Mouse (Mus musculus) limb, embryonic 12.5 days (tissue): Measurements from ENCODE around the gene Jade1. TPM values are rescaled to one million over a fixed set of nuclear protein-coding genes. Genes with fewer than 3 reads are reported as not detected.

ENCODE experiments used
- ATAC-seq: fragments of 200-750 bp; cut with Nextera tagmentation; 2 replicates; pipeline ENCODE4 v1.8.0; 2017; ENCODE audit warnings: low read depth, moderate TSS enrichment; ENCODE audit not compliant: insufficient number of reproducible peaks, insufficient read depth, low FRiP score, low TSS enrichment
- H3K27ac ChIP-seq: fragments of 300-500 bp; sonication (generic); 2 replicates; pipeline ENCODE4 v1.5.1; 2016; ENCODE audit warnings: mild to moderate bottlenecking, moderate library complexity
- H3K27me3 ChIP-seq: fragments of 300-500 bp; sonication (generic); 2 replicates; pipeline ENCODE4 v1.6.1; 2016; ENCODE audit warnings: mild to moderate bottlenecking, moderate library complexity
- H3K36me3 ChIP-seq: fragments of 300-500 bp; sonication (generic); 2 replicates; pipeline ENCODE4 v1.6.1; 2016; ENCODE audit warnings: mild to moderate bottlenecking, moderate library complexity
- H3K4me1 ChIP-seq: fragments of 300-500 bp; sonication (generic); replicated peaks from 2 replicates; pipeline ENCODE4 v1.6.1; 2016
- H3K4me2 ChIP-seq: fragments of 300-500 bp; sonication (generic); 2 replicates; pipeline ENCODE4 v1.6.1; 2016; ENCODE audit warnings: mild to moderate bottlenecking, moderate library complexity
- H3K4me3 ChIP-seq: fragments of 300-500 bp; sonication (generic); replicated peaks from 2 replicates; pipeline ENCODE4 v1.5.1; 2016; ENCODE audit warnings: mild to moderate bottlenecking
- H3K9ac ChIP-seq: fragments of 300-500 bp; sonication (generic); replicated peaks from 2 replicates; pipeline ENCODE4 v1.6.1; 2016; ENCODE audit warnings: mild to moderate bottlenecking, moderate library complexity
- H3K9me3 ChIP-seq: fragments of 300-500 bp; sonication (generic); 2 replicates; pipeline ENCODE4 v1.6.1; 2016; ENCODE audit warnings: mild to moderate bottlenecking, moderate library complexity
- WGBS: fragments of 180-500 bp; shearing (Covaris S2); methylation state at CpG from one replicate; pipeline ENCODE4 v1.1.7; 2016; 5-methylcytosine and 5-hydroxymethylcytosine counted together
- polyA plus RNA-seq: library from polyadenylated mRNA; unstranded; fragments of >200 nt; fragmentation: Nextera tagmentation; extraction: Ambion mirVana; gene quantifications from 2 replicates; pipeline ENCODE4 v1.2.1, GENCODE M21; 2016

Jade1 gene
- polyA plus RNA-seq, 1 experiment from 2014 or later = 15.3 TPM

- WGBS = 90% methylated on average over 4 of the region's 4 CpGs
- no peak overlapping the region for H3K27ac ChIP-seq
- H3K9ac ChIP-seq = no peak overlapping the region
- H3K27me3 ChIP-seq = no peaks in the 10 kb centered on the region
- no peak overlapping the region for H3K4me3 ChIP-seq
- H3K4me1 ChIP-seq = peaks cover 27% of the 10 kb centered on the region
- H3K4me2 ChIP-seq = no peak overlapping the region
- H3K36me3 ChIP-seq = peaks cover 36% of the 10 kb centered on the region
- no peak for ATAC-seq
- H3K9me3 ChIP-seq = no peaks in the 10 kb centered on the region
Observed at GRCm38 (mm10) chr3:41589988-41590387, 34.5 kb downstream of the Jade1 start.

GRCm38 (mm10) chr3:41590695-41591559 is 35.4 kb downstream of the Jade1 start:
- no peaks in the 10 kb centered on the region for H3K27me3 ChIP-seq
- H3K4me3 ChIP-seq = no peak overlapping the region
- H3K9me3 ChIP-seq = no peaks in the 10 kb centered on the region
- no peak overlapping the region for H3K27ac ChIP-seq
- ATAC-seq = no peak
- peaks cover 27% of the 10 kb centered on the region for H3K4me1 ChIP-seq
- H3K9ac ChIP-seq = no peak overlapping the region
- WGBS = 89% methylated on average over 20 of the region's 20 CpGs
- H3K4me2 ChIP-seq = no peak overlapping the region
- peaks cover 45% of the 10 kb centered on the region for H3K36me3 ChIP-seq

DNA sequence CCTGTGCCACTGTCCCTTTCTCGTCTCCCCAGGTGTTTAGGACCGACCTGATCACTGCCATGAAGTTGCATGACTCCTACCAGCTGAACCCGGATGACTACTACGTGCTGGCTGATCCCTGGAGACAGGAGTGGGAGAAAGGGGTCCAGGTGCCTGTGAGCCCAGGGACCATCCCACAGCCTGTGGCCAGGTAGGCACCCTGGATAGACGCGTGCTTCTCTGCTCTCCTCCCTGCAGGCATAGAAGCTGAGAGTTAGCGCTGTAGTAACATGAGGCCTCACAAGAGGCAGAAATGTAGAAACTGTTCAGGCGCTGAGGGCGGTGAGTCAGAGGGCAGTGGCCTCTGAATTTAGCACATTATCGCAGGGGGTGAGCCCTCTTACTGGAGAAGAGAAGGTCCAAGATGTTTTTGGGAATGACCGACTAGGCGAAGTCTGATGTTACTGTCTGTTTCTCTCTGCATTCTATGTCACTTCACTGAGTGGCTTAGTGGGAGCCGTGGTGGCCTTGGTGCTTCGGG is 36.2 kb downstream of the Jade1 start:
- H3K27ac ChIP-seq = no peak overlapping the region
- H3K4me2 ChIP-seq = no peak overlapping the region
- H3K4me3 ChIP-seq = no peak overlapping the region
- WGBS = 93% methylated on average over 14 of the region's 14 CpGs
- H3K9me3 ChIP-seq = no peaks in the 10 kb centered on the region
- no peaks in the 10 kb centered on the region for H3K27me3 ChIP-seq
- peaks cover 27% of the 10 kb centered on the region for H3K4me1 ChIP-seq
- ATAC-seq = no peak
- H3K36me3 ChIP-seq = peaks cover 52% of the 10 kb centered on the region
- no peak overlapping the region for H3K9ac ChIP-seq

- peaks cover 63% of the 10 kb centered on the region for H3K36me3 ChIP-seq
- no peak overlapping the region for H3K27ac ChIP-seq
- no peak overlapping the region for H3K4me3 ChIP-seq
- H3K4me2 ChIP-seq = no peak overlapping the region
- peaks cover 21% of the 10 kb centered on the region for H3K4me1 ChIP-seq
- no peak for ATAC-seq
- 83% methylated on average over 7 of the region's 7 CpGs for WGBS
- no peak overlapping the region for H3K9ac ChIP-seq
- no peaks in the 10 kb centered on the region for H3K9me3 ChIP-seq
- H3K27me3 ChIP-seq = no peaks in the 10 kb centered on the region
Observed at GRCm38 (mm10) chr3:41592805-41593204, 37.3 kb downstream of the Jade1 start.

DNA sequence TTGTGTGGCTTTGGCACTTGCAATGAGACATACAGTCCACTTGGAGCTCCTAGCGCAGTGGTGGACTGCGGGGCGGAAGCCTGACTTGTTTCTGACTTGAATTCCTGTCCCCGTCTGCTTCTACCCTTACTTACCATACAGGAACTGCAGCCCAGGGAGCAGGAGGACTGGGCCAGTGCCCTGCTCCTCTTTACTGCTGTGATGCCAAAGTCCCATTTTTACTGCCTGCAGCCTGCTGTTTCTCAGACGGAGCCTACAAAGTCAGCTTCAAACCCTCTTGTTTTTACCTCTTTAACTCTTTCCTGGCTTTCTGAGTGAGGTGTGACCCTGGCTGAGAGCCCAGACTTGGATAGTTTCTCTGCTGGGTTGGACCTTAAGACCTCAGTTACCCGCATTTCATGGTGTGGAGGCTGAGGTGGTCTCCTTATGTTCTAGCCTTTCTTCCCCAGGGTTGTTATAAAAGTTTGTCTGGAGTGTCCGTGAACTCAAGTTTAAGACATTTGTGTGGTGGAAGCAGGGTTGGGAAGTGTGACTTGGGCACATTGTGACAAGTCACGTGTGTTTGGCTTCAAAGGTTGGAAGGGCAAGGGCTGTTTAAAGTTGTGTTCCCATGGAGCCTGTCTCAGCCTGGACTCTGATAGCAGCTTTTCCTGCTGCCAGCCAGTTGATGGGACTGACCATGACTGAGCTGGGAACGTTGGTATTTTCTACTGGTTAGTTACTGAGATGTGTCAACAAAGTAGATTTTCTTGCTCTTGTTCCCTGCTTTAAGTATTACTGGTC is 38.8 kb downstream of the Jade1 start:
- 71% methylated on average over 9 of the region's 9 CpGs for WGBS
- Histone ChIP-seq H3K9me3 (no peaks in the 10 kb centered on the region), H3K27ac (no peak overlapping the region), H3K4me3 (no peak overlapping the region), H3K36me3 (peaks cover 74% of the 10 kb centered on the region), H3K27me3 (no peaks in the 10 kb centered on the region), H3K9ac (no peak overlapping the region), H3K4me2 (no peak overlapping the region), H3K4me1 (peaks cover 12% of the 10 kb centered on the region)
- ATAC-seq = no peak

GRCm38 (mm10) chr3:41595010-41595409 is 39.5 kb downstream of the Jade1 start:
- Histone ChIP-seq H3K9me3 (no peaks in the 10 kb centered on the region), H3K4me1 (0 out of 2 replicates have a peak, but pooled peaks cover 6% of the 10 kb centered on the region), H3K4me3 (no peak overlapping the region), H3K4me2 (no peak overlapping the region), H3K36me3 (peaks cover 77% of the 10 kb centered on the region), H3K27ac (no peak overlapping the region), H3K9ac (no peak overlapping the region), H3K27me3 (no peaks in the 10 kb centered on the region)
- no peak for ATAC-seq
- 85% methylated on average over 4 of the region's 4 CpGs for WGBS

- Histone ChIP-seq H3K4me2 (no peak overlapping the region), H3K4me1 (0 out of 2 replicates have a peak, but pooled peaks cover 6% of the 10 kb centered on the region), H3K27me3 (no peaks in the 10 kb centered on the region), H3K4me3 (no peak overlapping the region), H3K9me3 (no peaks in the 10 kb centered on the region), H3K36me3 (peaks cover 72% of the 10 kb centered on the region), H3K27ac (no peak overlapping the region), H3K9ac (no peak overlapping the region)
- no peak for ATAC-seq
- 95% methylated on average over 8 of the region's 8 CpGs for WGBS
Observed at GRCm38 (mm10) chr3:41597036-41597435, 41.5 kb downstream of the Jade1 start.

DNA sequence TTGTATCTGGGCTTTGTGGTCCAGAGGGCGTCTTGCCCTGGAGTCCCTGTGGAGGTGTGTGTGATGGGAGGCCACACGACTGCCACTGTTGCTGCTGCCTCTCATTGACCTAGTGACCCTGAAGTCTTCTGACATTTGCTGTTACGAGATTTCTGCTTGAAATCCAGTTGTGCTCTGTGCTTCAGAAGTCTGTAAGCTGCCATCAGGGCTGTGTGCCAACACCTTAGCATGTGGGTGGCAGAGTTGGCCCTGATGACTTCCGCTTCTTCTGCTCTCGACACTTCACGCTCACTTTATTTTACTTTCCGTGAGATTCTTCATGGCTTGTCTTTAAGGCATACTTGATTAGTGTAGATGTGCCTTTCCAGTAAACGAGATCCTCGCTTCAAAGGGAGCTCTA is 42.9 kb downstream of the Jade1 start:
- Histone ChIP-seq H3K4me2 (no peak overlapping the region), H3K4me3 (no peak overlapping the region), H3K4me1 (peaks cover 17% of the 10 kb centered on the region; the same call in 1 of the 2 replicates), H3K27me3 (no peaks in the 10 kb centered on the region), H3K9me3 (no peaks in the 10 kb centered on the region), H3K9ac (no peak overlapping the region), H3K36me3 (peaks cover 71% of the 10 kb centered on the region), H3K27ac (no peak overlapping the region)
- 67% methylated on average over 9 of the region's 9 CpGs for WGBS
- ATAC-seq = no peak

- 92% methylated on average over 10 of the region's 10 CpGs for WGBS
- H3K9me3 ChIP-seq = no peaks in the 10 kb centered on the region
- H3K27me3 ChIP-seq = no peaks in the 10 kb centered on the region
- no peak overlapping the region for H3K4me3 ChIP-seq
- ATAC-seq = no peak
- no peak overlapping the region for H3K27ac ChIP-seq
- peaks cover 64% of the 10 kb centered on the region for H3K36me3 ChIP-seq
- H3K4me1 ChIP-seq = peaks cover 20% of the 10 kb centered on the region
- no peak overlapping the region for H3K4me2 ChIP-seq
- no peak overlapping the region for H3K9ac ChIP-seq
Observed at GRCm38 (mm10) chr3:41599226-41599625, 43.7 kb downstream of the Jade1 start.

DNA sequence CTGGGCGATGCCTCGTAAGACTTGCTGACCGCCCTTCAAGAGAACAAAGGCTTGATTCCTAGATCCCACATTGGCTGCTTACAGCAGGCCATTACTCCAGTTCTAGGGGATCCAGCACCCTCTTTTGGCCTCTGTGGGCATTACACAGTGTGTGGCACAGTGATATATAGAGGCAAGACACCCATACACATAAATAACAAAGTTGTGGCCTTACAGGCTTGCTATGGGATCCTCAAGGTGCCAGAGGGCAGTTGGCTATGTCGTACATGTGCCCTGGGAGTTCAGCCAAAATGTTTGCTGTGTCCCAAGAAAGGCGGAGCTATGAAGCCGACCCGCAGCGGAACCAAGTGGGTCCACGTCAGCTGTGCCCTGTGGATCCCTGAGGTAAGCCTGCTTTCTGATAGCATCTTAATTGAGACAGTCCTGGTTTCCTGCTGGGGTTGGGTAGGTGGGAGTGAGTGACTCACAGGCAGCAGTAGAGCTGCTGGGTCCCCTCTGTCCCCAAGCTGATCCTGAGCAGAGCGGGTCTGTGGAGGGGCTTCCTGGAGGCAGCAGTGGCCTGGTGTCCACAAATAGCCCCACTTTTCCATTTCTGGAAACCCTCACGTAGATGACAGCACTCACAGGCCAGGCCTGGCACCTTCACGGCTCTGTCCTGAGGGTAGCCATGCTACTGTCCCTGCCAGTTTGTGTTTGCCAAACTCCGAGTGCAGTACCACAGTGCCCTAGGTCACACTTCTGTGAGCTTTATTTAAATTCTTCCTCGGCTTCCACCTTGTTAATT is 44.5 kb downstream of the Jade1 start:
- H3K9me3 ChIP-seq = no peaks in the 10 kb centered on the region
- no peak for ATAC-seq
- peaks cover 65% of the 10 kb centered on the region for H3K36me3 ChIP-seq
- 87% methylated on average over 14 of the region's 14 CpGs for WGBS
- no peak overlapping the region for H3K9ac ChIP-seq
- H3K27me3 ChIP-seq = no peaks in the 10 kb centered on the region
- H3K4me1 ChIP-seq = peaks cover 20% of the 10 kb centered on the region
- no peak overlapping the region for H3K4me2 ChIP-seq
- H3K4me3 ChIP-seq = no peak overlapping the region
- no peak overlapping the region for H3K27ac ChIP-seq
